Mouse (Mus musculus): ENCODE data around the gene Jpt2. TPM values are rescaled to one million over a fixed set of nuclear protein-coding genes. Genes with fewer than 3 reads are reported as not detected.

The Jpt2 gene
- polyA plus RNA-seq, 1 experiment from 2014 or later: 54.0 TPM

- no peak for DNase-seq (ENCODE audit: low spot score)
Measured at GRCm38 (mm10) chr17:24913984-24914383, 46.5 kb downstream of the Jpt2 start.

GRCm38 (mm10) chr17:24907591-24907990 lies 52.9 kb downstream of the Jpt2 start:
- DNase-seq (ENCODE audit: low spot score): no peak

- DNase-seq (ENCODE audit: low spot score): no peak
Measured at GRCm38 (mm10) chr17:24903767-24904166, 56.7 kb downstream of the Jpt2 start.

- no peak for DNase-seq (ENCODE audit: low spot score)
Measured at GRCm38 (mm10) chr17:24902671-24903474, 57.6 kb downstream of the Jpt2 start.

GRCm38 (mm10) chr17:24902124-24902523 lies 58.4 kb downstream of the Jpt2 start:
- DNase-seq (ENCODE audit: low spot score): no peak

GRCm38 (mm10) chr17:24900014-24900413 lies 60.5 kb downstream of the Jpt2 start:
- DNase-seq (ENCODE audit: low spot score): no peak

GRCm38 (mm10) chr17:24899153-24899552 lies 61.3 kb downstream of the Jpt2 start:
- DNase-seq (ENCODE audit: low spot score): no peak

GRCm38 (mm10) chr17:24898041-24898854 lies 62.2 kb downstream of the Jpt2 start:
- no peak for DNase-seq (ENCODE audit: low spot score)

- DNase-seq (ENCODE audit: low spot score): no peak
Measured at GRCm38 (mm10) chr17:24897600-24897999, 62.9 kb downstream of the Jpt2 start.

- DNase-seq (ENCODE audit: low spot score): no peak
Measured at GRCm38 (mm10) chr17:24896993-24897269, 63.6 kb downstream of the Jpt2 start.

- peak; percentile 70 for DNase-seq (ENCODE audit: low spot score)
Measured at GRCm38 (mm10) chr17:24896241-24896992, 64.1 kb downstream of the Jpt2 start, which contains the start of gene Nme3. Gene Nme3 (plus strand): TSS chr17:24896500.

GRCm38 (mm10) chr17:24895571-24896240 lies 64.8 kb downstream of the Jpt2 start:
- no peak for DNase-seq (ENCODE audit: low spot score)

GRCm38 (mm10) chr17:24894995-24895547 lies 65.4 kb downstream of the Jpt2 start, which contains the start of the genes Eme2 and Mrps34:
Gene Eme2 (minus strand): TSS chr17:24895087.
Gene Mrps34 (plus strand): TSS chr17:24895116.
- peak; percentile 82 for DNase-seq (ENCODE audit: low spot score)

GRCm38 (mm10) chr17:24894061-24894994 lies 66.2 kb downstream of the Jpt2 start:
- DNase-seq (ENCODE audit: low spot score): no peak

- no peak for DNase-seq (ENCODE audit: low spot score)
Measured at GRCm38 (mm10) chr17:24893276-24893675, 67.2 kb downstream of the Jpt2 start.

GRCm38 (mm10) chr17:24892785-24893184 lies 67.7 kb downstream of the Jpt2 start:
- DNase-seq (ENCODE audit: low spot score): no peak

GRCm38 (mm10) chr17:24891321-24891720 lies 69.2 kb downstream of the Jpt2 start:
- DNase-seq (ENCODE audit: low spot score): no peak

GRCm38 (mm10) chr17:24890151-24891092 lies 70.1 kb downstream of the Jpt2 start:
- no peak for DNase-seq (ENCODE audit: low spot score)

GRCm38 (mm10) chr17:24888862-24889261 lies 71.6 kb downstream of the Jpt2 start:
- no peak for DNase-seq (ENCODE audit: low spot score)
